Mouse (Mus musculus) ES-E14 (cell line): ENCODE results near the gene Chic1.

ENCODE experiments used
- CHD2 ChIP-seq: IDR thresholded peaks from 2 replicates; pipeline ENCODE4 v1.6.1; 2014; ENCODE audit warnings: mild to moderate bottlenecking, low read depth, low read length, inconsistent platforms
- ZC3H11A ChIP-seq: IDR thresholded peaks from 2 replicates; pipeline ENCODE4 v1.6.1; 2012; ENCODE audit warnings: low read depth, mild to moderate bottlenecking, inconsistent platforms, low read length, borderline replicate concordance
- ZNF384 ChIP-seq: IDR thresholded peaks from 2 replicates; pipeline ENCODE4 v1.6.1; 2012; ENCODE audit warnings: low read depth, low read length, inconsistent platforms

DNA sequence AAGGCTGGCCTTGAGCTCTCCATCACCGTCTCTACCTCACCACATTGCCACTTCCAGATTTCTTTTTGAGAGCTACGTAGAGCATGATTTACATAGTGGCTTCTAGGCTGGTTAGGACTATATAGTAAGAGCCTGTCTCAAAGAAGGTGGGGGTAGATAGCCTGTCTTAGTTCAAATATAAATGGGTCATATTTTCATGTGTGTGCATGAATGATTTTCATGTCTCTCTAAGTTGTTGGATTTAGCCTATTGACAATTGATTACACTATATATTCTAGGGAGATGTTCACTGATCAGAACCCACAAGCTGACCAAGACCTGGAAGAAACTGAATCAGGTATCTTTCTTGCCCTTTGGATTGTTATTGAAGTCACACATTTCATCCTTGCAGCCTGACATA is 65.4 kb downstream of the Chic1 start, which contains the start of gene Gm26992:
- TF ChIP-seq CHD2 (no peak), ZC3H11A (no peak), ZNF384 (no peak)
